Mouse (Mus musculus): Measurements from ENCODE around the gene Cxcr4. TPM values are rescaled to one million over a fixed set of nuclear protein-coding genes. Genes with fewer than 3 reads are reported as not detected.

The Cxcr4 gene
- 12.8 and 14.1 TPM in 2 replicates for polyA plus RNA-seq (2014; fragmentation: Nextera tagmentation; extraction: Ambion mirVana)

DNA sequence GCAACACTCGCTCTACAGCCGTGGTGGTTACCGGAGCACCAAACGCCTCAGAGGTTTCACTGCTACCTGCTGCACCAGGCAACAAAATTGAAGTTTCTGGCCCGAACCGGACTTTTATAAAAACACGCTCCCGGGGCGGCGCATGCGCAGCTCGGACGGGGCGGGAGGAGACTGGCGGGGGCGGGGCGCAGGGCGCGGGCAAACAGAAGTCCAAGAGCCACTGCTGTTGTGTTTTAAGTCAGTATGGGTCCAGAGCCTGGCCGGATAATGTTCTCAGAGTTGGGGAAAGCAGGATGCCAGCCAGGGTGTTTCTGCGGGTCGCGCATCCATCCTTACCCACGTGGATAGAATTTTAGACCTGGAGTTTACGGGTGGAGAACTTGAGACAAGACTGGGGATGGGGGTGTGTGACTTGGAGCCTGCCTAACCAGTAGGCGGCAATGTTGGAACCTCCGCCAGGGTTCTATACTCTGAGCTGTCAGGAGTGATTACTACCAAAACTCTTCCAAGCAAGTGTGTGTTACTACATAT, at the start of gene Cxcr4:
TSS of gene Cxcr4 (minus strand) at position 83 of the 531 bp plus-strand sequence.
- H3K9ac ChIP-seq (replicated peaks; ENCODE audit: low read depth, low read length), result peak within 1 kb of the TSS; percentile 58
- peak; percentile 83 for ATAC-seq (ENCODE audit: insufficient number of reproducible peaks, insufficient read depth, low FRiP score, low read depth)
- H3K27me3 ChIP-seq (ENCODE audit: control insufficient read depth, insufficient read depth, low read length), result no peaks in the 10 kb centered on the region
- H3K9me3 ChIP-seq (ENCODE audit: control insufficient read depth, low read depth, low read length), result no peaks in the 10 kb centered on the region
- H3K4me3 ChIP-seq (ENCODE audit: low read depth, low read length), result peak within 1 kb of the TSS; percentile 57
- H3K4me1 ChIP-seq (ENCODE audit: control insufficient read depth, insufficient read depth, low read length), result peaks cover 15% of the 10 kb centered on the region; the same call in 1 of the 2 replicates
- WGBS, result under 1% methylated on average over 27 of the region's 27 CpGs
- no peaks in the 10 kb centered on the region; the same call in 1 of the 2 replicates for H3K36me3 ChIP-seq (ENCODE audit: control insufficient read depth, insufficient read depth, low read length)
- peak within 1 kb of the TSS; percentile 69; the same call in 1 of the 2 replicates for H3K27ac ChIP-seq (ENCODE audit: low read length)
- peak within 1 kb of the TSS; percentile 89 for H3K4me2 ChIP-seq (replicated peaks; ENCODE audit: low read depth, low read length)

DNA sequence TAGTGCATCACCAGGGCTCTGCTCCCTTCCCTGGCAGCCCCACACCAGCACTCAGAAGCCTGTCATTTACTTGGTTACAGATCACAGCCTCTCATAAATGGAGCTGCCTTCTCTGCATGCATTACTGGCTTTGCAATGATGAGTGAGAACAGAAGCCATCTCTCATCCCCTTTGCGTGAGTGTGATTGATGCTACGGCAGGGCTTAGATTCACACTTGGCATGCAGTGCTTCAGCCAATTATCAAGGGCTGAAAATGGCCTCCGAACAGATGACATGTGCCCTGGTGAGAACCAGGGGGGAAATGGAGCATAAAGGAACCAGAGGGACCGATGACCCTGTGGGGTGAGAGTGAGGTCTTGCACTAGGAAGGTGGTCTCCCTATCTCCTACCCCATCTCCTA, 47.6 kb upstream of the Cxcr4 start:
- Histone ChIP-seq H3K36me3 (ENCODE audit: control insufficient read depth, insufficient read depth, low read length) (no peaks in the 10 kb centered on the region), H3K9me3 (ENCODE audit: control insufficient read depth, low read depth, low read length) (no peaks in the 10 kb centered on the region), H3K4me3 (ENCODE audit: low read depth, low read length) (no peak overlapping the region), H3K9ac (replicated peaks; ENCODE audit: low read depth, low read length) (no peak overlapping the region), H3K4me2 (replicated peaks; ENCODE audit: low read depth, low read length) (no peak overlapping the region), H3K27me3 (ENCODE audit: control insufficient read depth, insufficient read depth, low read length) (no peaks in the 10 kb centered on the region), H3K27ac (ENCODE audit: low read length) (no peak overlapping the region), H3K4me1 (ENCODE audit: control insufficient read depth, insufficient read depth, low read length) (peaks cover 22% of the 10 kb centered on the region; the same call in 1 of the 2 replicates)
- no peak for ATAC-seq (ENCODE audit: insufficient number of reproducible peaks, insufficient read depth, low FRiP score, low read depth)
- 43% methylated on average over 4 of the region's 4 CpGs for WGBS

DNA sequence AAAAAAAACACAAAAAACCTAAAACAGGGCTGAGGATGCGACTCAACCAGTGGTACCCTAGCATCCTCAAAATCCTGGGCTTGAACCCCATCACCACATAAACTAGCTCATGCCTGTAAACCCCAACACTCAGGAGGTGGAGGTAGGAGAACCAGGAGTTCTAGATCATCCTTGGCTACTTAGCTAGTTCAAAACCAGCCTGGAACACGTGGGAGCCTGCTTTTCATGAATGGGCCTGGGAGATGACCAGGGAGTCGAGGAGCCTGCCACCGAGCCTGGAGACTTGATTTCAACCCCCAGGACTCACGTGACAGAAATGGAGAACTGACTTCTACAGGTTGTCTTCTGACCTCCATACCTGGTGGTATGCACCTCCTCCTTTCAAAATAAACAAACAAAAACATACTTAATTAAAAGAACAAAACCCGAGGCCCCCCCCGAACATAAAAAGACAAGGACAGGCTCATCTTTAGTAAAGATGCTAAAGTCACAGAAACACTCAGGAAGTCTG, 45.2 kb upstream of the Cxcr4 start:
- H3K27ac ChIP-seq (ENCODE audit: low read length), result no peak overlapping the region
- 86% methylated on average over 7 of the region's 7 CpGs for WGBS
- no peak overlapping the region for H3K9ac ChIP-seq (replicated peaks; ENCODE audit: low read depth, low read length)

DNA sequence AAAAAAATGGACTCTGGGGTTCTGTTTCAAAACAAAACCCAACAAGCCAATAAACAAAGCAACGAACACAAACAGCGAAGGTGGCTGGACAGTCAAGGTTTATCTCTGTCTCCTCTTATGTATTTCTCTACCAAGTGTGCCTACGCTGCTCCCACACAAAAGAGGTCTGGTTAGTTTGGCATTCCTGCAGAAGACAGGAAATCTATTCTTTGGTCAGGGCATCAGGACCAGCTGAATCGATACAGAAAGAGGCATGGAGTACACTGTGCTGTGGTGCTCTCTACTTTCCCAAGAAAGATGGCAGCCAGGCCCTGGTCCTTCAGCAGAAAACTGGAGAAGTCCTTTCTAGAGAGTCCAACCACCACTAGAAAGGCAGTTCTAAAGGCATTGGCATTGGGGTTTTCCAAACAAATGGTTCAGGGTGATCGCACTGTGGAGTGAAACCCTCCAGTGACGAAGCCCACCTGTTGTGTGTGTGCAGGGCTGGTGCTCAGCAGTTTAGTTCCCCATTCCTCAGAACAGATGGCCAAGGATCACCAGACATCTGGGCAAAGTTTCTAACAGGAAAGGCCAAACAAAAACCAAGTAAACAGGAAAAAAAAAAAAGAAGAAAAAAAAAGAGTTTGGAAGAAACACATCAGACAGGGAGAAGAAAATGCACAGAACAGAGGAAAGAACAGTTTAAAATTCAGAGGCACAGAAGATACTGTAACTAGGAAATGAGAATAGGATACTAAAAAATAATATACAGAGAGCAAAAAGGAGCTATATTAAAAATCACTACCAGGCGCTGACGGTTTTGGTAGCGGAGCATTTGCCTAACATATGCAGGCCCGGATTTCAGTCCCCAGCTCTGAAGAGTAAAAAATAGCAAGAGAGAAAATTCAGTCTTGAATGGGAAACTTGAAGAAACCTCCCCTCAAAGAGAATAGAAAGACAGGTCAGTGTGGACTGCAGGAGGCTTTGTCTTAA, 44.5 kb upstream of the Cxcr4 start:
- 74% methylated on average over 10 of the region's 10 CpGs for WGBS
- Histone ChIP-seq H3K9me3 (ENCODE audit: control insufficient read depth, low read depth, low read length) (no peaks in the 10 kb centered on the region), H3K27ac (ENCODE audit: low read length) (no peak overlapping the region), H3K27me3 (ENCODE audit: control insufficient read depth, insufficient read depth, low read length) (no peaks in the 10 kb centered on the region), H3K9ac (replicated peaks; ENCODE audit: low read depth, low read length) (no peak overlapping the region), H3K4me1 (ENCODE audit: control insufficient read depth, insufficient read depth, low read length) (0 out of 2 replicates have a peak, but pooled peaks cover 8% of the 10 kb centered on the region), H3K4me3 (ENCODE audit: low read depth, low read length) (no peak overlapping the region), H3K4me2 (replicated peaks; ENCODE audit: low read depth, low read length) (no peak overlapping the region), H3K36me3 (ENCODE audit: control insufficient read depth, insufficient read depth, low read length) (no peaks in the 10 kb centered on the region)
- ATAC-seq (ENCODE audit: insufficient number of reproducible peaks, insufficient read depth, low FRiP score, low read depth), result no peak

More for the DNA sequence above, 45.2 kb upstream of the Cxcr4 start:
- no peak for ATAC-seq (ENCODE audit: insufficient number of reproducible peaks, insufficient read depth, low FRiP score, low read depth)
- Histone ChIP-seq H3K36me3 (ENCODE audit: control insufficient read depth, insufficient read depth, low read length) (no peaks in the 10 kb centered on the region), H3K4me3 (ENCODE audit: low read depth, low read length) (no peak overlapping the region), H3K27me3 (ENCODE audit: control insufficient read depth, insufficient read depth, low read length) (no peaks in the 10 kb centered on the region), H3K4me1 (ENCODE audit: control insufficient read depth, insufficient read depth, low read length) (0 out of 2 replicates have a peak, but pooled peaks cover 8% of the 10 kb centered on the region), H3K4me2 (replicated peaks; ENCODE audit: low read depth, low read length) (no peak overlapping the region), H3K9me3 (ENCODE audit: control insufficient read depth, low read depth, low read length) (no peaks in the 10 kb centered on the region)

DNA sequence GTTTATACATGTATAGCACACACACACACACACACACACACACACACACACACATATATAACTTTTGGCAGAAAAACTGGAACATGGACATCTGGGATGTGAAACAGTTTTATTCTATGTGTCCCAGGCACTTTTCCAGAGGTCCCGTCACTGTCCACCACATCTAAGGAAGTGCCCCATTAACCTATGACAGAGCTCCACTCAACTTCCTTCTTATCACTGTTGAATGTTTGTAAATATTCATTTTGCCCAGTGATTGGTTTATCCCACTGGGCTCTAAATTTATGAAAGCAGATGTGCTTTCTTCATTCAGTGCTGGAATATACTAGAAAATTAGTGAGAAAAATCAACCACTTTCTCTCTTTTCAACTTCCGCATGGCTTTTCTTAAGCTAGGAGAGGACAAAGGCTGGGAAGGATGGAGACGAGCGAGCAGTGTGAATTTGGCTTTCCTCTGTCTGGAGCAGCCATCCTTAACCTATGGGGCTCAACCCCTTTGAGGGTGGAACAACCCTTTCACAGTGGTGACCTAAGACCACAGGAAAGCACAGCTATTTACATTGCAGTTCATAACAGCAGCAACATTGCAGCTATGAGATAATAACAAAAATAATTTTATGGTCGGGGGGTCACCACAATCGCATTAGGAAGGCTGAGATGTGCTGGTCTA, 41.8 kb upstream of the Cxcr4 start:
- no peak overlapping the region for H3K9ac ChIP-seq (replicated peaks; ENCODE audit: low read depth, low read length)
- no peaks in the 10 kb centered on the region for H3K36me3 ChIP-seq (ENCODE audit: control insufficient read depth, insufficient read depth, low read length)
- no peak overlapping the region for H3K4me2 ChIP-seq (replicated peaks; ENCODE audit: low read depth, low read length)
- 0 out of 2 replicates have a peak, but pooled peaks cover 5% of the 10 kb centered on the region for H3K4me1 ChIP-seq (ENCODE audit: control insufficient read depth, insufficient read depth, low read length)
- H3K27me3 ChIP-seq (ENCODE audit: control insufficient read depth, insufficient read depth, low read length), result no peaks in the 10 kb centered on the region
- no peak for ATAC-seq (ENCODE audit: insufficient number of reproducible peaks, insufficient read depth, low FRiP score, low read depth)
- no peak overlapping the region for H3K27ac ChIP-seq (ENCODE audit: low read length)
- no peak overlapping the region for H3K4me3 ChIP-seq (ENCODE audit: low read depth, low read length)
- WGBS, result 60% methylated on average over 6 of the region's 6 CpGs
- H3K9me3 ChIP-seq (ENCODE audit: control insufficient read depth, low read depth, low read length), result no peaks in the 10 kb centered on the region

GRCm38 (mm10) chr1:128632522-128632921, 40.4 kb upstream of the Cxcr4 start:
- WGBS, result 58% methylated on average over 6 of the region's 6 CpGs

GRCm38 (mm10) chr1:128626144-128626678, 34.1 kb upstream of the Cxcr4 start:
- H3K9me3 ChIP-seq (ENCODE audit: control insufficient read depth, low read depth, low read length), result no peaks in the 10 kb centered on the region
- no peak overlapping the region for H3K4me2 ChIP-seq (replicated peaks; ENCODE audit: low read depth, low read length)
- ATAC-seq (ENCODE audit: insufficient number of reproducible peaks, insufficient read depth, low FRiP score, low read depth), result no peak
- no peaks in the 10 kb centered on the region for H3K36me3 ChIP-seq (ENCODE audit: control insufficient read depth, insufficient read depth, low read length)
- 0 out of 2 replicates have a peak, but pooled peaks cover 3% of the 10 kb centered on the region for H3K4me1 ChIP-seq (ENCODE audit: control insufficient read depth, insufficient read depth, low read length)
- WGBS, result 67% methylated on average over 9 of the region's 9 CpGs
- H3K27ac ChIP-seq (ENCODE audit: low read length), result no peak overlapping the region
- no peaks in the 10 kb centered on the region for H3K27me3 ChIP-seq (ENCODE audit: control insufficient read depth, insufficient read depth, low read length)
- H3K9ac ChIP-seq (replicated peaks; ENCODE audit: low read depth, low read length), result no peak overlapping the region
- H3K4me3 ChIP-seq (ENCODE audit: low read depth, low read length), result no peak overlapping the region

More at GRCm38 (mm10) chr1:128632522-128632921, 40.4 kb upstream of the Cxcr4 start:
- Histone ChIP-seq H3K9ac (replicated peaks; ENCODE audit: low read depth, low read length) (no peak overlapping the region), H3K4me1 (ENCODE audit: control insufficient read depth, insufficient read depth, low read length) (0 out of 2 replicates have a peak, but pooled peaks cover 5% of the 10 kb centered on the region), H3K9me3 (ENCODE audit: control insufficient read depth, low read depth, low read length) (no peaks in the 10 kb centered on the region), H3K27ac (ENCODE audit: low read length) (no peak overlapping the region), H3K36me3 (ENCODE audit: control insufficient read depth, insufficient read depth, low read length) (no peaks in the 10 kb centered on the region), H3K4me3 (ENCODE audit: low read depth, low read length) (no peak overlapping the region), H3K27me3 (ENCODE audit: control insufficient read depth, insufficient read depth, low read length) (no peaks in the 10 kb centered on the region), H3K4me2 (replicated peaks; ENCODE audit: low read depth, low read length) (no peak overlapping the region)
- ATAC-seq (ENCODE audit: insufficient number of reproducible peaks, insufficient read depth, low FRiP score, low read depth), result no peak

- Histone ChIP-seq H3K27ac (ENCODE audit: low read length) (no peak overlapping the region), H3K27me3 (ENCODE audit: control insufficient read depth, insufficient read depth, low read length) (no peaks in the 10 kb centered on the region), H3K9ac (replicated peaks; ENCODE audit: low read depth, low read length) (no peak overlapping the region), H3K9me3 (ENCODE audit: control insufficient read depth, low read depth, low read length) (no peaks in the 10 kb centered on the region), H3K4me1 (ENCODE audit: control insufficient read depth, insufficient read depth, low read length) (0 out of 2 replicates have a peak, but pooled peaks cover 3% of the 10 kb centered on the region), H3K36me3 (ENCODE audit: control insufficient read depth, insufficient read depth, low read length) (no peaks in the 10 kb centered on the region), H3K4me2 (replicated peaks; ENCODE audit: low read depth, low read length) (no peak overlapping the region), H3K4me3 (ENCODE audit: low read depth, low read length) (no peak overlapping the region)
- WGBS, result 39% methylated on average over 4 of the region's 4 CpGs
- no peak for ATAC-seq (ENCODE audit: insufficient number of reproducible peaks, insufficient read depth, low FRiP score, low read depth)
These were observed 31.4 kb upstream of the Cxcr4 start for GRCm38 (mm10) chr1:128623594-128623887.
